Mouse (Mus musculus): ENCODE data around the gene Lce3e.

Gene Lce3e

GRCm38 (mm10) chr3:92966761-92967160 is at the start of gene Lce3e:
Lce3e (plus strand) TSS chr3:92967061.
- DNase-seq = no peak

DNA sequence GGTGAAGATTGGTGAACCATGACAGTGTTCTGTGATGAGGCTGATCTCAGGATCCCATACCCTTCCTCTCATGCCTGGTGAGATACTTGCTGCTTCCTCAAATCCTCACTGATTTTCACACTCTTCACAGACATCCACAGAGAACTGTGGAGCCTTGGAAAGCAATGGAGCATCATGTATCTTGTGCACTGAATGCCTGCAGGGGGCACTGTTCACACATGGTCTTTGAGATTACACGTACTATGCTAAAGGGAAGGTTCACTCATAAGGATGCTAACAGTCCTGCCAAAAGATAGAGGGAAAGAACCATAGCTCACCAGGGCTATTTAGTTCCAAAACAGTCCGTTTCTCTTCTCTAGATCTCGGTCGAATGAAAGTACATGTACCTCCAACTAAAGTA is 46.5 kb upstream of the Lce3e start:
- DNase-seq = no peak

DNA sequence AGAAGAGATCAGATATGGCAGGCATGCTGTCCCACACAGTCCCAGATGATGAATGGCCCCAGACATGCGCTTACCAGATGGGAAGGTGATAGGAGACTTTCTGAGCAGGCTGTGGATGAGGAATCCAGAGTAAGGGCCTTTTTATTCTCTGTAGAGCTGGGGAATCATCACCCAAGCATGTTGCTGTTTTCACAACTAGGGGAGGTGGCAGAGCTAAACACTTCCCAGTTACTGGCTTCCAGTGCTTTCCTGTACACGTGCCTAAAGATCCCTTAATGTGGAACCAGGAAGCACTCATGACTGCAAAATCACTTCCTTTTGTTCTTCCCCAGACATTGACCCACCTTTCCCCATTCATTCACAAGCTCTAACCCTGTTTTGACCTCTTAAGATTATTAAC is 40.7 kb upstream of the Lce3e start, which contains the start of gene Lce3a:
TSS of gene Lce3a (minus strand) at position 101 of the 400 bp plus-strand sequence.
- DNase-seq = no peak

DNA sequence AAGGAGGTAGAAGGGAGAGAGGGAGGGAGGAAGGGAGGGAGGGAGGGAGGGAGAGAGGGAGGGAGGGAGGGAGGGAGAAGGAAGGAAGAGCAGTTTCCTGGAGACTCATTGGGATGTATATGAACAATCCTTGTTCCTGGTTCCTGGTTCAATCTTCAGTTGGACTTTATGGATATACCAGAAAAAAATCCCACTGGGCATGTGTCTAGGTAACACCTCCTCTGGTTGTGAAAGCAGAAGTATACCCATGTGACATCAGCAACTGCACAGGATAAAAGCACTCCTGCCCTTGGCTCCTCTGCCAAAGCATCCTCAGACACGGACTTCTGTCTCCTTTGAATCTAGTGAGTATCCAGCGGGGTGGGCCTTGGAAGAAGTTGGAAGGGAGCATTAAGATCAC is 34.2 kb upstream of the Lce3e start, which contains the start of gene Lce3b:
TSS of gene Lce3b (plus strand) at position 301 of the 400 bp plus-strand sequence.
- DNase-seq = no peak

GRCm38 (mm10) chr3:92944186-92944585 is 22.7 kb upstream of the Lce3e start, which contains the start of gene Lce3c:
Lce3c (plus strand) TSS chr3:92944486.
- no peak for DNase-seq

DNA sequence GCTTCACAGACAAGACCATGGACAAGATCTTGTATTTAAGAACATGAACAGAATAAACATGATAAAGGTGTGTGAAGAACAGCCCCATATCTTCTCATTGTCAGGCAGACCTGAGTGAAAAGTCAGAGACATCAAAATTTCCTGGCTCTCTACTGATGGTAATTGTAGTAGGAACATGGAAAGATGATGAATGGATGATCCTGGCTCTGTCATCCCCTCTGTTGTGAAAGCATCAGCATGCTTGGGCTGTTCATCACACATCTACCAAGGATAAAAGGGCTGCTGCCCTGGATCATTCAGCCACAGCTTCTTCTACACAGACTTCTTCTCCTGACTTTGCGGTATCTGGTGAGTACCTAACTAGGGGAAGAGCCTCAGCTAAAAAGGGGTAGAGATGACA is 9.8 kb upstream of the Lce3e start, which contains the start of gene Lce3d:
TSS of gene Lce3d (plus strand) at position 301 of the 400 bp plus-strand sequence.
- DNase-seq = no peak

DNA sequence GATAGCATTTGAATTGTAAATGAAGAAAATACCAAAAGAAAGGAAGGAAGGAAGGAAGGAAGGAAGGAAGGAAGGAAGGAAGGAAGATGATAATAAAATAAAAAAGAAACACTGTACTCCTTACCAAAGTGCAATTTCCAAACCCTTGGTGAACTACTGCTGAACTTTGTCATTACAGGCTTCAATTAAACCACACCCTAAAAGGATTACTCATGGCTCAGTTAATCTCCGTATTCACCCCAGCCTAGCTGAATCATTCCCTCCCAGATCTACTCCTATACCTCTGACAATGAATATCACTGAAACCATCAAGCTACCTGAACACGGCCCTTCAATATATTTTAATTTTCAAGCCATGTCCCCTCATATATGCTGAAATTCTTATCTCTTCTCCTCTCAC is 11.6 kb downstream of the Lce3e start:
- no peak for DNase-seq

DNA sequence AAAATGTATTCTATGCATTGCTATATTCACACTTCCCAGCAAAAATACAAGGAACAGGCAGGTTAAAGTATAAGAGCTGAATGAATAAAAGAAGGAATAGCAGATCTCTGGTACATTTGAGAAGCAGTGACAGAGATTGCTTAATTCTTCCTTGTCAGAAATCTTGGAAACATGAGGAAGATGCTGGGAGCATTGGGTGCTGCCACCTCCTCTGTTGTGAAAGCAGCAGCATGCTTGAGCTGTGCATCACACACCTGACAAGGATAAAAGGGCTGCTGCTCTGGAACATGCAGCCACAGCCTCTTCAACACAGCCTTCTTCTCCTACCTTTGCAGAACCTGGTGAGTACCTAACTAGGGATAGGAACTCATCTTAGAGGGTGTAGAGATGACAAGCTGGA is 25.1 kb downstream of the Lce3e start, which contains the start of gene Lce3f:
TSS of gene Lce3f (plus strand) at position 301 of the 400 bp plus-strand sequence.
- DNase-seq = no peak

- DNase-seq = peak; percentile 4
Observed at GRCm38 (mm10) chr3:92998691-92999090, 31.8 kb downstream of the Lce3e start.

GRCm38 (mm10) chr3:93000621-93001020 is 33.8 kb downstream of the Lce3e start:
- DNase-seq = no peak

DNA sequence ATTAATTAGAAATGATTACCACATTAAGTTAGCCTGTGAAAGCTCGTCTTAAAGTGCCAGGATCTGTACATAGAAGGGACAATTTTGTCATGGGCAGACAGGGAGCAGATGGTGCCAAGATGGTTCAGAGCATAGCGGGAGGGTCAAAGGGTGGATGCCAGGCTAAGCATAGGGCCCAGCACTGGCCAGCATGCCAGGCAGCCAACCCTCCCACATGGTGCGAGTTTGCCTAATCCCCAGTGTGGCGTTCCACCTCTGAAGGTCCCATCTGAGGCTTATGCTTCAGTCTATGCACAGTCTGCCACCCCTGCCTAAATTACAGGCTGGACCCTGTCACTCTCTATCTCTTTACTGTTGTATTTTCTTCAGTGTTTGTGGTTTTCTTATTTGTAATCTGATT is 36.0 kb downstream of the Lce3e start:
- DNase-seq = no peak

DNA sequence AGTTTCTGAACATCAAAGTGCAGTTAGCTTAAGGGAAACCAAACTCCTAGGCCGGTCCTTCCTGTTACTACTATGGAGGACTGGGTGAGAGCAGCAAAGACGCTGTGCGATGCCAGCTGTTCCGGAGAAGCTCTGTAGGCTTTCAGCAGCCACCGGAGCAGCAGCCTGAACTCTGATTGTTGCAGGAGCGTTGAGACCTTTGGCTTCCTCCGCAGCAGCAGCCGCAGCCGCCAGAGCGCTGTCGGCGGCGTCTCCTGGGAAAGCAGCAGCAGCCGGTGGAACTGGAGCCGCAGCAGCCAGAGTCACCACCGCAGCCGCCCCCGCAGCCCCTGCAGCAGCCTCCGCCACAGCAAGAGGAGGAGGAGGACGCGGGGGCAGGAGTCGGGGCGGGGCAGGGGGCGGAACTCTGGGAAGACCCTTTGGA is 47.5 kb downstream of the Lce3e start:
- no peak for DNase-seq

GRCm38 (mm10) chr3:93014871-93015270 is 48.0 kb downstream of the Lce3e start:
- DNase-seq = no peak

DNA sequence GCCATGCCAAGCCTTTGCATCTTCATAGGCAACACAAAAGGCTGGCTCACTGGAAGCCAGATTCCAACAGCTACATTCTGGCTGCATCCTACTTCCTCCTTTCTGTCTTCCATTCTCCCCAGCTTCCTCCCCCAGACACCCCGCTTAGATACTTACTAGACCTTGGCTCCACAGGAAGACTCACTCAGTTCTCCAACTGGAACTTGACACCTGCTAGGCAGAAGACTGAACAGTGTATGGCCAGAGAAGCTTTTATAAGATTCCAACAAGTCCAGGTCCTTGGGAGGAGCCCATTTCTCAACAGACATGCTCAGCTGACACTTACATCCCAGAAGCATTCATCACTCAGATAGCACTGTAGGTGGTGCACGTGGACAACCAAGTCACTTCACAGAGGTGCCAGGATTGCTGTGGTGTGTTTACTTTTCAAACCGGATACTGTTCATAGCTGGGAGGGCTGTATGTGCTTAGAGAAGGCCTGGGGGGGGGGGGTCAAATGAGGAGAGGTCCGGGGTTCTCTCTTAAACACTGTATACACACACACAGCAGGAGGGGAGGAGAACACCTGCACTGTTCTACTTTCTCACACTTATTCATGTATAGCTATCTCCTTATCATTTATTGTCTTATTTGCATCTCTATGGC is 48.7 kb downstream of the Lce3e start, which contains the start of gene Crct1:
TSS of gene Crct1 (minus strand) at position 228 of the 645 bp plus-strand sequence.
- no peak for DNase-seq
